Mouse (Mus musculus) bone marrow macrophage, adult 2 months (primary cell): ENCODE data around the gene Nup214. TPM values are rescaled to one million over a fixed set of nuclear protein-coding genes. Genes with fewer than 3 reads are reported as not detected.

ENCODE experiments used
- H3K27ac ChIP-seq: 2 replicates; pipeline ENCODE4 v1.5.1; 2012; ENCODE audit warnings: low read depth, low read length; ENCODE audit not compliant: insufficient read depth
- H3K4me1 ChIP-seq: 2 replicates; pipeline ENCODE4 v1.6.1; 2012; ENCODE audit warnings: low read length; ENCODE audit not compliant: control insufficient read depth, insufficient read depth
- H3K4me3 ChIP-seq: 2 replicates; pipeline ENCODE4 v1.5.1; 2012; ENCODE audit warnings: mild to moderate bottlenecking, low read length, moderate library complexity; ENCODE audit not compliant: insufficient read depth
- CTCF ChIP-seq: IDR thresholded peaks from 2 replicates; pipeline ENCODE4 v1.5.1; 2012; ENCODE audit warnings: low read depth, mild to moderate bottlenecking, low read length, moderate library complexity
- POLR2A ChIP-seq: IDR thresholded peaks from 2 replicates; pipeline ENCODE4 v1.6.1; 2012; ENCODE audit warnings: mild to moderate bottlenecking, low read depth, low read length, borderline replicate concordance
- polyA plus RNA-seq: library from polyadenylated mRNA; stranded (reverse); fragments of >200 nt; gene quantifications from 2 replicates; pipeline ENCODE4 v1.2.4, GENCODE M21; 2012; ENCODE audit not compliant: missing spikeins, insufficient read depth, insufficient read length

The Nup214 gene
- polyA plus RNA-seq, 1 experiment, result 47.3 TPM

GRCm38 (mm10) chr2:31996060-31996459 lies 21.8 kb downstream of the Nup214 start:
- H3K27ac ChIP-seq, result no peak overlapping the region
- TF ChIP-seq POLR2A (no peak), CTCF (no peak)
- no peak overlapping the region for H3K4me3 ChIP-seq
- H3K4me1 ChIP-seq, result no peaks in the 10 kb centered on the region

DNA sequence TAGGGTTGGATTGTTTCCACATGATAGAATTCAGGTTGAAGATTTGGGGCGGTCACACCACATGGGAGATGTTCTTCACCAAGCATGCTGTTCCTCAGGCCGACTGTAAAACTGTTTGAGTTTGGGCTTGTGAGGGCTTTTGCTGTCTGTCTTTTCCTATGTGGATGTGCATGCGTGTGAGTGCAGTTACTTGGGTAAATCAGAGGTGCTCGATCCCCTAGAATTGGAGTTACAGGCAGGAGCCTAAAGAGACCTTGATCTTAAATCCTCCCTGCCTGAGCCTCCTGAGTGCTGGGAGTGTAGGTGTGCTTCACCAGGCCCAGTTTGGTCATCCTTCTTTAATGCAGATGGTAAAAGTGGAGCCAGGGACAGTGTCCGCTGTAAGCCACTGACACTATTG lies 23.3 kb downstream of the Nup214 start:
- no peak overlapping the region for H3K4me3 ChIP-seq
- no peaks in the 10 kb centered on the region for H3K4me1 ChIP-seq
- TF ChIP-seq POLR2A, result no peak
- TF ChIP-seq CTCF, result no peak
- H3K27ac ChIP-seq, result no peak overlapping the region

GRCm38 (mm10) chr2:31998443-31998842 lies 24.2 kb downstream of the Nup214 start:
- Histone ChIP-seq H3K4me1 (no peaks in the 10 kb centered on the region), H3K4me3 (no peak overlapping the region), H3K27ac (no peak overlapping the region)
- TF ChIP-seq CTCF (no peak), POLR2A (no peak)

GRCm38 (mm10) chr2:32008311-32008710 lies 34.1 kb downstream of the Nup214 start:
- Histone ChIP-seq H3K4me3 (no peak overlapping the region), H3K27ac (peak overlapping the region; percentile 27), H3K4me1 (peaks cover 10% of the 10 kb centered on the region)
- TF ChIP-seq POLR2A (no peak), CTCF (no peak)

- TF ChIP-seq CTCF, result no peak
- no peak for TF ChIP-seq POLR2A
- Histone ChIP-seq H3K27ac (peak overlapping the region; percentile 27), H3K4me3 (no peak overlapping the region), H3K4me1 (peaks cover 10% of the 10 kb centered on the region)
These were observed 34.5 kb downstream of the Nup214 start for GRCm38 (mm10) chr2:32008716-32009115.

- H3K27ac ChIP-seq, result no peak overlapping the region
- TF ChIP-seq POLR2A, result no peak
- no peak for TF ChIP-seq CTCF
- H3K4me3 ChIP-seq, result no peak overlapping the region
- H3K4me1 ChIP-seq, result no peaks in the 10 kb centered on the region
These were observed 45.5 kb downstream of the Nup214 start for GRCm38 (mm10) chr2:32019704-32020103.

DNA sequence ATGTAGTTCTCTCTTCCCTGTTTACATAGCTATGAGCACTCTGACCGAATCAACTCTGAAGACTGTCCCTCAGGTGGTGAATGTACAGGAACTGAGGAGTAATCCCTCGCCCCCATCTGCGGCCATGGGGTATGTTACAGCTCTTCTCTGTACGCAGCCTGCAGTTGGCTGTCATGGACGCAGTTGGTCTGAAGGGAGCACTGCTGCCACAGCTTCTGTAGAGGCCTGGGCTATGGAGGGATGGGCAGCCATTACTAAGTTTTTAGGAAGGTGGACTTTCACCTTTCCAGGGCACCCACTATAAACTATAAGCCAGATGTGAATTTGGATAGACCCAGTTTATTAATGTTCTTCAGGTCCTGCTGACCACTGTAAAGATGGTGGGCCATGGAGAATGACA lies 46.0 kb downstream of the Nup214 start:
- Histone ChIP-seq H3K27ac (no peak overlapping the region), H3K4me1 (no peaks in the 10 kb centered on the region), H3K4me3 (no peak overlapping the region)
- no peak for TF ChIP-seq CTCF
- TF ChIP-seq POLR2A, result no peak

GRCm38 (mm10) chr2:32024372-32024771 lies 50.1 kb downstream of the Nup214 start:
- no peaks in the 10 kb centered on the region for H3K4me1 ChIP-seq
- TF ChIP-seq CTCF (no peak), POLR2A (no peak)
- H3K4me3 ChIP-seq, result no peak overlapping the region

GRCm38 (mm10) chr2:32029636-32030035 lies 55.4 kb downstream of the Nup214 start:
- Histone ChIP-seq H3K4me3 (no peak overlapping the region), H3K27ac (no peak overlapping the region), H3K4me1 (no peaks in the 10 kb centered on the region)
- TF ChIP-seq POLR2A (no peak), CTCF (no peak)

More at GRCm38 (mm10) chr2:32024372-32024771, 50.1 kb downstream of the Nup214 start:
- no peak overlapping the region for H3K27ac ChIP-seq

DNA sequence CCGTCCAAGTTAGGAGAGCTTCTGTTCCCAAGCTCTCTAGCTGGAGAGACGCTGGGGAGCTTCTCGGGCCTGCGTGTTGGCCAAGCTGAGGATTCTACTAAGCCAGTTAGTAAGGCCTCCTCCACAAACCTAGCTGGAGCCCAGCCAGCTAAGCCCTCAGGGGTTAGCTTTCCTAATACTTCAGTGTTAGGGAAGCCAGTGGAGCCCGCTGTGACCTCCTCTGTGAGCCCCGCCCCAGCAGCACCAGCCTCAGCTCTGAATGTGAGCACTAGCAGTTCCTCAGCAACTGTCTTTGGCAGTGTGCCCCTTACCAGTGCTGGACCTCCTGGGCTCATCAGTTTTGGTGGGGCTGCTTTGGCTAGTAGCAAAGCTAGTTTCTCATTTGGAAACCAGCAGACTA lies 59.2 kb downstream of the Nup214 start:
- no peak for TF ChIP-seq POLR2A
- TF ChIP-seq CTCF, result no peak
- H3K4me3 ChIP-seq, result no peak overlapping the region
- H3K4me1 ChIP-seq, result peaks cover 19% of the 10 kb centered on the region
- no peak overlapping the region for H3K27ac ChIP-seq

- TF ChIP-seq POLR2A (no peak), CTCF (no peak)
- no peak overlapping the region for H3K4me3 ChIP-seq
- no peak overlapping the region for H3K27ac ChIP-seq
- peaks cover 24% of the 10 kb centered on the region for H3K4me1 ChIP-seq
These were observed 60.0 kb downstream of the Nup214 start for GRCm38 (mm10) chr2:32034206-32034605.
